7 mouse cellular contexts compared by ENCODE assay signal in the genomic region with DNA sequence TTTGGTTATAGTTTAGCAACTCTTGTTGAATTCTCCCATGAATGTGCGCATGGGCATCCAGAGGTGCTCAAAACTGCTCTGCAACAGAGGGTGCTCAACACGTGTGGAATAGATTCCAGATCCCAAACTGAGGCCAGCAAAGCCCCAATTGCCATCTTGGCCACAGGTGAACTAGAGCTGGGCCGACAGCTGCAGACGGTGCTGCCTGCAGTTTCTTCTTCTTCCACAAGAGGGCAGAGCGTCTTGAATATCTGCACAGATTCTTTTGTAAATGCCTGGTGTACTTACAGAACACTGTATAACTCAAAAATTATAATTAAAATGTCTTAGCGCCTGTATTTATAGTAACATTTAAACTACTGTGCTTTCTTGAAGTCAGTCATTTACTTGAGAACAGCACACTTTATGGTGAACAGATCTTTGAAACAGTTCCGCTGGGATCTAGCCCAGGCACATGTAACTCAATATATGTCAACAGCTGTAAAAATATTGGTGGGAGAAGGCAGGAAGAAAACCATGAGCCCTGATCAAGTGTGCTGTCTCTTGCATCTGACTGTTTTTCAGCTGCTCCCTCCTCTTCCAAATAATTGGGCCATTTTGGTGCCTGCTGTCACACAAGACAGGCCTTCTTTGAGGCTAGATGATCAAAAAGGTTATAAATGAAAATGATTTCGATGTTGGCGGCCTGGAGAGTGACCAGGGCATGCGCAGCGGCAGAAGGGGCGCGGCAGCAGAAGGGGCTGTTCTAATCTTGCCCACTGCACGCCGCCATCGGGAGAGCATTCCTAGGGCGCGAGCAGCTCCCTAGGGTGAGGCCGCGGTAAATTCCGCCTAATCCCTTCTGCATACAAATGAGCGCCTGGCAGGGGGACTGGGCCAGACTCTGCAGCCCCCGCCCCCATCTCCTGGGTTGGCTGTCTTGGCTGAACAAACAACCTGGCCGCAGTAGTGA.
DNase-seq lines count a peak whose midpoint lies in the region; ATAC-seq lines count a peak whose summit lies in the region.

No protein-coding gene starts in this region.

- no peak overlapping the region for H3K4me3 ChIP-seq in intestine, embryonic 14.5 days (ENCODE audit: low read depth, low read length)
- peak overlapping the region; percentile 3; the same call in 1 of the 2 replicates for H3K4me3 ChIP-seq in midbrain, embryonic 11.5 days (ENCODE audit: low read depth, low read length)

- 10% methylated on average over 24 of the region's 24 CpGs for WGBS in intestine, embryonic 14.5 days
- WGBS in midbrain, embryonic 11.5 days, result 6% methylated on average over 24 of the region's 24 CpGs

- H3K4me2 ChIP-seq in intestine, embryonic 14.5 days (ENCODE audit: low read length), result peak overlapping the region; percentile 41
- peak overlapping the region; percentile 38 for H3K4me2 ChIP-seq in midbrain, embryonic 11.5 days

- no peaks in the 10 kb centered on the region for H3K36me3 ChIP-seq in intestine, embryonic 14.5 days (ENCODE audit: control insufficient read depth, insufficient read depth, low read length)
- no peaks in the 10 kb centered on the region for H3K36me3 ChIP-seq in midbrain, embryonic 11.5 days (ENCODE audit: control insufficient read depth, insufficient read depth, low read length)

- DNase-seq in adrenal gland, adult (ENCODE audit: inconsistent age in 2 of 2, low spot score in 1 of 2), result peak; percentile 65 to 89
- peak; percentile 77 to 88 for DNase-seq in cerebellum, postnatal 4 days (ENCODE audit: low spot score in 2 of 2)
- peak; percentile 66 to 70 for DNase-seq in gastrocnemius, adult 8-10 months (ENCODE audit: low spot score in 2 of 2)
- DNase-seq in intestine, embryonic 14.5 days (ENCODE audit: low spot score), result peak; percentile 93
- peak; percentile 63 to 77 for DNase-seq in left cerebral cortex, postnatal 10 days (ENCODE audit: extremely low spot score in 1 of 2, low spot score in 2 of 2)
- DNase-seq in midbrain, embryonic 11.5 days (ENCODE audit: low spot score, missing footprints), result peak; percentile 99
- peak; percentile 8 for DNase-seq in spleen, adult 12 weeks (ENCODE audit: low spot score)

- no peaks in the 10 kb centered on the region for H3K27me3 ChIP-seq in intestine, embryonic 14.5 days (replicated peaks; ENCODE audit: control insufficient read depth, insufficient read depth, low read length)
- H3K27me3 ChIP-seq in midbrain, embryonic 11.5 days (ENCODE audit: control insufficient read depth, insufficient read depth, low read length), result no peaks in the 10 kb centered on the region

- intact Hi-C loops in left cerebral cortex, postnatal 10 days (cut with DNase I), result loop anchor here (5.0 to 10.0 kb wide), 2 partner anchors 246 to 299 kb away; no protein-coding TSS in a partner anchor

- 0 out of 2 replicates have a peak, but pooled peaks have one; percentile 52 for ATAC-seq in intestine, embryonic 14.5 days (replicated peaks; ENCODE audit: low FRiP score, low TSS enrichment, low read depth)
- peak; percentile 86 for ATAC-seq in midbrain, embryonic 11.5 days (ENCODE audit: low FRiP score)

- H3K9me3 ChIP-seq in intestine, embryonic 14.5 days (ENCODE audit: control insufficient read depth, low read length), result no peaks in the 10 kb centered on the region
- no peaks in the 10 kb centered on the region for H3K9me3 ChIP-seq in midbrain, embryonic 11.5 days (ENCODE audit: control insufficient read depth, low read length)

- no peak overlapping the region for H3K9ac ChIP-seq in intestine, embryonic 14.5 days (ENCODE audit: low read length)
- H3K9ac ChIP-seq in midbrain, embryonic 11.5 days (ENCODE audit: low read length), result peak overlapping the region; percentile 45

- H3K27ac ChIP-seq in intestine, embryonic 14.5 days (ENCODE audit: low read depth), result no peak overlapping the region
- H3K27ac ChIP-seq in midbrain, embryonic 11.5 days (ENCODE audit: low read depth, low read length), result peak overlapping the region; percentile 84

- peaks cover 12% of the 10 kb centered on the region for H3K4me1 ChIP-seq in intestine, embryonic 14.5 days (replicated peaks; ENCODE audit: control insufficient read depth, insufficient read depth, low read length)
- peaks cover 45% of the 10 kb centered on the region for H3K4me1 ChIP-seq in midbrain, embryonic 11.5 days (ENCODE audit: control insufficient read depth, insufficient read depth, low read length)

Comparison
In these comparisons a context has a peak if more than half of its experiments do, and no peak if none do; other contexts are left out.
1. DNase-seq: peak in every context shown above with its lines; median percentile 99 in midbrain, embryonic 11.5 days; 93 in intestine, embryonic 14.5 days; 82 in cerebellum, postnatal 4 days; 77 in adrenal gland, adult; 70 in left cerebral cortex, postnatal 10 days; 68 in gastrocnemius, adult 8-10 months; 8 in spleen, adult 12 weeks.